Mouse (Mus musculus): ENCODE results near the gene Slc22a2. TPM values are rescaled to one million over a fixed set of nuclear protein-coding genes. Genes with fewer than 3 reads are reported as not detected.

Gene Slc22a2
- polyA plus RNA-seq, 1 experiment: 0.04 TPM

Other genes starting within 250 kb of the Slc22a2 start
- 0.04 TPM in 1 of 2 replicates, not detected in the other for gene Plg, start 205.5 kb upstream of the Slc22a2 start, polyA plus RNA-seq (2012; rRNA removed)
- gene Slc22a3, start 76.4 kb upstream of the Slc22a2 start, polyA plus RNA-seq (2012; rRNA removed): 0.74 and 1.1 TPM in 2 replicates
- 3.5 and 4.5 TPM in 2 replicates for gene Slc22a1, start 91.7 kb downstream of the Slc22a2 start, polyA plus RNA-seq (2012; rRNA removed)
- gene Igf2r, start 185.5 kb downstream of the Slc22a2 start, polyA plus RNA-seq (2012; rRNA removed): 35.4 and 51.7 TPM in 2 replicates